Mouse (Mus musculus) MEL (cell line): ENCODE results near the gene Mrfap1. TPM values are rescaled to one million over a fixed set of nuclear protein-coding genes. Genes with fewer than 3 reads are reported as not detected.
A peak's percentile ranks its signal among the peaks of the same experiment; 100 is the strongest.

Source experiments
- DNase-seq: peaks from one replicate; pipeline ENCODE4 v3.0.0; 2011; ENCODE audit warnings: low read depth, low spot score
- H3K27ac ChIP-seq: 2 replicates; pipeline ENCODE4 v1.5.1; 2012; ENCODE audit warnings: low read depth, mild to moderate bottlenecking, control low read depth, low read length, moderate library complexity; ENCODE audit not compliant: control insufficient read depth
- H3K27me3 ChIP-seq, 2 experiments: fragments of 150-350 bp in 1 of 2; sonication (generic) in 1 of 2; 2 replicates each; pipeline ENCODE4 v1.6.1; 2012; ENCODE audit warnings: low read length in 2 of 2, mild to moderate bottlenecking in 2 of 2, improper control_type of control experiment in 1 of 2, moderate library complexity in 1 of 2; ENCODE audit not compliant: insufficient read depth in 2 of 2, control insufficient read depth in 1 of 2
- H3K36me3 ChIP-seq, 2 experiments: 2 replicates each; pipeline ENCODE4 v1.6.1; 2012 to 2014; ENCODE audit warnings: low read length in 2 of 2, improper control_type of control experiment in 1 of 2, inconsistent platforms in 1 of 2, mild to moderate bottlenecking in 1 of 2; ENCODE audit not compliant: insufficient read depth in 2 of 2, control insufficient read depth in 1 of 2
- H3K4me1 ChIP-seq, 2 experiments: fragments of 150-350 bp in 1 of 2; sonication (generic) in 1 of 2; 2 replicates each; pipeline ENCODE4 v1.6.1; 2012; ENCODE audit warnings: low read length in 2 of 2, improper control_type of control experiment in 1 of 2, mild to moderate bottlenecking in 1 of 2; ENCODE audit not compliant: insufficient read depth in 2 of 2, control insufficient read depth in 1 of 2
- H3K4me3 ChIP-seq, 2 experiments: fragments of 150-350 bp in 1 of 2; sonication (generic) in 1 of 2; 2 replicates each; pipeline ENCODE4 v1.5.1; 2012; ENCODE audit warnings: low read depth in 2 of 2, low read length in 2 of 2, mild to moderate bottlenecking in 2 of 2, moderate library complexity in 2 of 2, control low read depth in 1 of 2, improper control_type of control experiment in 1 of 2; ENCODE audit not compliant: control insufficient read depth in 1 of 2, insufficient read depth in 1 of 2
- H3K79me2 ChIP-seq: 2 replicates; pipeline ENCODE4 v1.6.1; 2012; ENCODE audit warnings: mild to moderate bottlenecking, low read length, moderate library complexity; ENCODE audit not compliant: control insufficient read depth, poor library complexity, insufficient read depth
- H3K9ac ChIP-seq: 2 replicates; pipeline ENCODE4 v1.6.1; 2012; ENCODE audit warnings: low read depth, mild to moderate bottlenecking, control low read depth, low read length, moderate library complexity; ENCODE audit not compliant: control insufficient read depth, poor library complexity, severe bottlenecking
- H3K9me3 ChIP-seq: fragments of 150-350 bp; sonication (generic); replicated peaks from 2 replicates; pipeline ENCODE4 v1.6.1; 2012; ENCODE audit warnings: mild to moderate bottlenecking, low read length, improper control_type of control experiment, moderate library complexity; ENCODE audit not compliant: insufficient read depth
- CHD2 ChIP-seq: IDR thresholded peaks from 2 replicates; pipeline ENCODE4 v1.6.1; 2011; ENCODE audit warnings: low read length, improper control_type of control experiment
- CTCF ChIP-seq, 3 experiments: IDR thresholded peaks in 2 of 3; conservative IDR thresholded peaks in 1 of 3; 2 replicates each; pipeline ENCODE4 v1.5.1; 2011 to 2012; ENCODE audit warnings: low read length in 3 of 3, low read depth in 2 of 3, mild to moderate bottlenecking in 2 of 3, improper control_type of control experiment in 1 of 3, inconsistent platforms in 1 of 3, mixed read lengths in 1 of 3, moderate library complexity in 1 of 3; ENCODE audit not compliant: control insufficient read depth in 1 of 3, insufficient read depth in 1 of 3, poor library complexity in 1 of 3, severe bottlenecking in 1 of 3
- ELF1 ChIP-seq: IDR thresholded peaks from 2 replicates; pipeline ENCODE4 v1.6.1; 2014; ENCODE audit warnings: low read depth, mild to moderate bottlenecking, inconsistent platforms, low read length, improper control_type of control experiment, moderate library complexity
- GABPA ChIP-seq: IDR thresholded peaks from 2 replicates; pipeline ENCODE4 v1.6.1; 2012; ENCODE audit warnings: low read depth, mild to moderate bottlenecking, inconsistent platforms, low read length, improper control_type of control experiment, moderate library complexity
- GATA1 ChIP-seq: IDR thresholded peaks from 2 replicates; pipeline ENCODE4 v1.6.1; 2011; ENCODE audit warnings: low read depth, low read length, improper control_type of control experiment
- KAT2A ChIP-seq: conservative IDR thresholded peaks from 2 replicates; pipeline ENCODE4 v1.6.1; 2012; ENCODE audit warnings: low read depth, low read length, improper control_type of control experiment, inconsistent platforms
- MAFK ChIP-seq: IDR thresholded peaks from 2 replicates; pipeline ENCODE4 v1.6.1; 2011; ENCODE audit warnings: low read depth, mild to moderate bottlenecking, low read length, improper control_type of control experiment, borderline replicate concordance
- MAZ ChIP-seq: IDR thresholded peaks from 2 replicates; pipeline ENCODE4 v1.6.1; 2012; ENCODE audit warnings: low read depth, mild to moderate bottlenecking, inconsistent platforms, low read length, improper control_type of control experiment
- MEF2A ChIP-seq: IDR thresholded peaks from 2 replicates; pipeline ENCODE4 v1.6.1; 2014; ENCODE audit warnings: low read depth, mild to moderate bottlenecking, inconsistent platforms, low read length, improper control_type of control experiment; ENCODE audit not compliant: poor library complexity, insufficient replicate concordance, severe bottlenecking; ENCODE audit errors: extremely low read depth
- MXI1 ChIP-seq: IDR thresholded peaks from 2 replicates; pipeline ENCODE4 v1.6.1; 2011; ENCODE audit warnings: mild to moderate bottlenecking, low read depth, low read length, improper control_type of control experiment
- NELFE ChIP-seq: IDR thresholded peaks from 2 replicates; pipeline ENCODE4 v1.6.1; 2011; ENCODE audit warnings: low read depth, low read length, improper control_type of control experiment
- NRF1 ChIP-seq: IDR thresholded peaks from 2 replicates; pipeline ENCODE4 v1.6.1; 2014; ENCODE audit warnings: low read depth, mild to moderate bottlenecking, inconsistent platforms, low read length, improper control_type of control experiment, moderate library complexity; ENCODE audit not compliant: poor library complexity, insufficient read depth, severe bottlenecking
- POLR2A ChIP-seq, 2 experiments: IDR thresholded peaks; 2 replicates each; pipeline ENCODE4 v1.6.1; 2011 to 2012; ENCODE audit warnings: low read length in 2 of 2, mild to moderate bottlenecking in 2 of 2, control low read depth in 1 of 2, improper control_type of control experiment in 1 of 2, low read depth in 1 of 2, moderate library complexity in 1 of 2; ENCODE audit not compliant: control insufficient read depth in 1 of 2, insufficient read depth in 1 of 2, poor library complexity in 1 of 2
- RAD21 ChIP-seq: IDR thresholded peaks from 2 replicates; pipeline ENCODE4 v1.6.1; 2011; ENCODE audit warnings: mild to moderate bottlenecking, low read depth, low read length, improper control_type of control experiment
- SMC3 ChIP-seq: IDR thresholded peaks from 2 replicates; pipeline ENCODE4 v1.6.1; 2011; ENCODE audit warnings: low read depth, low read length, improper control_type of control experiment
- TBP ChIP-seq: IDR thresholded peaks from 2 replicates; pipeline ENCODE4 v1.8.0; 2011; ENCODE audit warnings: low read depth, low read length, improper control_type of control experiment
- UBTF ChIP-seq: IDR thresholded peaks from 2 replicates; pipeline ENCODE4 v1.6.1; 2012; ENCODE audit warnings: low read depth, mild to moderate bottlenecking, inconsistent platforms, low read length, improper control_type of control experiment, moderate library complexity, borderline replicate concordance; ENCODE audit not compliant: insufficient read depth
- USF1 ChIP-seq: IDR thresholded peaks from 2 replicates; pipeline ENCODE4 v1.6.1; 2014; ENCODE audit warnings: low read depth, mild to moderate bottlenecking, inconsistent platforms, low read length, improper control_type of control experiment, moderate library complexity
- USF2 ChIP-seq, 2 experiments: IDR thresholded peaks; 2 replicates each; pipeline ENCODE4 v1.6.1; 2011 to 2012; ENCODE audit warnings: improper control_type of control experiment in 2 of 2, low read length in 2 of 2, borderline replicate concordance in 1 of 2, inconsistent platforms in 1 of 2, low read depth in 1 of 2, mild to moderate bottlenecking in 1 of 2; ENCODE audit not compliant: insufficient read depth in 1 of 2
- ZKSCAN1 ChIP-seq: IDR thresholded peaks from 2 replicates; pipeline ENCODE4 v1.6.1; 2012; ENCODE audit warnings: low read depth, mild to moderate bottlenecking, inconsistent platforms, low read length, improper control_type of control experiment, moderate library complexity
- ZMIZ1 ChIP-seq: IDR thresholded peaks from 2 replicates; pipeline ENCODE4 v1.6.1; 2012; ENCODE audit warnings: low read depth, mild to moderate bottlenecking, inconsistent platforms, low read length, improper control_type of control experiment, moderate library complexity
- polyA plus RNA-seq, 2 experiments: library from polyadenylated mRNA; stranded (reverse) in 1 of 2; unstranded in 1 of 2; fragments of >175 nt in 1 of 2; fragments of >200 nt in 1 of 2; gene quantifications; 2 replicates each; pipeline versions ENCODE4 v1.2.1 to v1.2.4; 2012; ENCODE audit warnings: low replicate concordance in 2 of 2, low read depth in 1 of 2; ENCODE audit not compliant: insufficient read length in 2 of 2, insufficient read depth in 1 of 2, missing spikeins in 1 of 2
- total RNA-seq: library from RNA; depleted of rRNA; stranded (reverse); fragments of 300-350 nt; gene quantifications from 2 replicates; pipeline ENCODE4 v1.2.3, GENCODE M21; 2012

The Mrfap1 gene
- total and polyA plus RNA-seq, 3 experiments, result 211 to 267 TPM; not detected in 1

GRCm38 (mm10) chr5:36819742-36820141, 23.2 kb upstream of the Mrfap1 start:
- no peak overlapping the region for H3K4me3 ChIP-seq
- no peak for DNase-seq
- no peak overlapping the region for H3K27ac ChIP-seq
- H3K9ac ChIP-seq, result no peak overlapping the region
- H3K4me1 ChIP-seq, result no peaks in the 10 kb centered on the region
- H3K36me3 ChIP-seq, result peaks cover 0 to 3% of the 10 kb centered on the region in 2 experiments; a peak in 1 of 4 replicates
- no peaks in the 10 kb centered on the region for H3K9me3 ChIP-seq
- H3K27me3 ChIP-seq, result no peaks in the 10 kb centered on the region
- TF ChIP-seq NRF1 (no peak), MAFK (no peak), UBTF (no peak), GABPA (no peak), POLR2A (IDR thresholded peaks at IDR 0.05; ENCODE audit: control insufficient read depth in 1 of 2, insufficient read depth in 1 of 2, low read depth in 1 of 2, low read length in 2 of 2, poor library complexity in 1 of 2) (no peak), ZMIZ1 (no peak), SMC3 (no peak), TBP (no peak), ELF1 (no peak), MXI1 (no peak), MEF2A (no peak), CHD2 (no peak), ZKSCAN1 (no peak), KAT2A (no peak), USF1 (no peak), RAD21 (no peak)
- H3K79me2 ChIP-seq, result no peaks in the 10 kb centered on the region

GRCm38 (mm10) chr5:36817738-36818137, 21.2 kb upstream of the Mrfap1 start:
- Histone ChIP-seq H3K4me3 (no peak overlapping the region), H3K79me2 (no peaks in the 10 kb centered on the region), H3K27me3 (no peaks in the 10 kb centered on the region), H3K4me1 (no peaks in the 10 kb centered on the region), H3K36me3 (no peaks in the 10 kb centered on the region; a peak in 1 of 4 replicates), H3K27ac (no peak overlapping the region), H3K9ac (no peak overlapping the region), H3K9me3 (no peaks in the 10 kb centered on the region)
- no peak for DNase-seq
- TF ChIP-seq MAZ (no peak), SMC3 (0 out of 2 replicates have a peak, but pooled peaks have one; percentile 19), USF2 (IDR thresholded peaks at IDR 0.05; ENCODE audit: borderline replicate concordance in 1 of 2, insufficient read depth in 1 of 2, low read depth in 1 of 2, low read length in 2 of 2) (no peak), CTCF (IDR thresholded peaks at IDR 0.05 in 2 of 3, conservative IDR thresholded peaks at IDR 0.05 in 1 of 3; ENCODE audit: control insufficient read depth in 1 of 3, insufficient read depth in 1 of 3, low read depth in 2 of 3, low read length in 3 of 3, poor library complexity in 1 of 3, severe bottlenecking in 1 of 3) (peak in 1 of 3 experiments; percentile 18; a peak in 1 of 6 replicates), NELFE (no peak), GATA1 (no peak), ELF1 (no peak)
